Mouse (Mus musculus): ENCODE data around the gene Evi5l. TPM values are rescaled to one million over a fixed set of nuclear protein-coding genes. Genes with fewer than 3 reads are reported as not detected.

Evi5l gene
- total RNA-seq, 1 experiment, result 5.2 TPM

DNA sequence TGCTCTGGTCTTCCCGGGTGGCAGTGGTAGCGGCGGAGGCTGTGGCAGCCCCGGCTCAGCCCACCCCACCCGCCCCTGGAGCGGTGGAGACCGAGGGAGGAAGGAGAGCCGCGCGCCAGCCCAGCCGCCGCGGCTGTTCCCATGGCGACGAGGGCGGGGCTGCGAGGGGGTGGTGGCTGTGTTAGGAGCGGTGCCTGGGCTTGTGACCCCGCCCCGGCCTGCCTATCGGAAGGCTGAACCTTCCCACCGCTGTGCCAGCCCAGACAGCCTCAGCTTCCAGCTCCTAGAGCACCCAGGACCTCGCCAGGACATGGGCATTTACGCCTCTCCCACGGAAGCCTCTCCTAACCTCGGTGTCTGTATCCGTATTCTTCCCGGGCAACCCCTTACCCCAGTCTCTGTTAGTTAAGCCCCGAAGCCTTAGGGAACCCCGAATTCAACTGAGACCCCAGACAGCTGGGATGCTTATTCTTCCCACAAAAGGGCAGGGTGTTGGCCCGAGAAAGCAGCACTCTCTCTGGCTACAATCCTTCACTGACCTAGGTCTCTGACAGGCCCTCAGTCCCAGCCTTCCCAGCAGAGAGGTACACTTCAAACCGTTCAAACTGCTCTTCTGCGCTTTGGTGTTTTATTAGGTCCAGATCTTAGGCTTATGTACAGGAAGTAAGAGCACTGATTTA, 92.9 kb downstream of the Evi5l start, which contains the start of gene Ctxn1:
Gene Ctxn1, minus strand, starts transcription at position 150 of the 680 bp plus-strand sequence.
- peak within 1 kb of the TSS; percentile 70 for H3K9ac ChIP-seq (ENCODE audit: insufficient read depth, low read depth, low read length, poor library complexity, severe bottlenecking)

DNA sequence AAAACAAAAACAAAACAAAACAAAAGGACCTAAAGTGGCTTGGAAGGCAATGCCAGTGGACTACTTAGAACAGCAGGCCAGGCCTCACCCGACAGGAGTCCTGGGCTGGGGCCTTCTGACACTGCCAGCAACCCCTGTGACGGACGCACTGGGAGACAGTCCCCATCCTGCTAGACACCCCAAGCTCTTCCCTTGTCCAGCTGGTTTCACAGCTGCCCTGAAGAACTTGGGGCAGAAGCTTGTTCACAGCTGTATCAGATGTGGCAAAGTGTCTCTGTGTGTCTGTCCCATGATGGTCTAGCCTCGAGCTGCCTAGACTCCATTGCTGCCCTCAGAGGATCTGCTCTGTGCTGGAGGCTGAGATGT, 93.4 kb downstream of the Evi5l start:
- TF ChIP-seq MAFK (IDR thresholded peaks at IDR 0.05; ENCODE audit: insufficient read depth, low read depth, low read length) (no peak), ZC3H11A (IDR thresholded peaks at IDR 0.05; ENCODE audit: borderline replicate concordance, low read depth, low read length) (no peak), HCFC1 (IDR thresholded peaks at IDR 0.05; ENCODE audit: borderline replicate concordance, insufficient read depth, low read length) (no peak), CHD2 (IDR thresholded peaks at IDR 0.05; ENCODE audit: low read depth, low read length) (no peak), ZNF384 (IDR thresholded peaks at IDR 0.05; ENCODE audit: low read depth, low read length) (no peak)
- in situ Hi-C loops (cut with MboI; ENCODE audit: low sequenced_read_pairs in 2 of 2, unreplicated experiment in 2 of 2), result no loop called here
- no peak overlapping the region for H3K4me3 ChIP-seq (ENCODE audit: insufficient read depth in 1 of 2, low read depth in 1 of 2, low read length in 2 of 2, poor library complexity in 1 of 2, severe bottlenecking in 1 of 2)
- H3K4me1 ChIP-seq (ENCODE audit: control insufficient read depth in 2 of 2, insufficient read depth in 2 of 2, low read length in 2 of 2, poor library complexity in 1 of 2), result peaks cover 3 to 9% of the 10 kb centered on the region in 2 experiments; a peak in 2 of 4 replicates
- H3K36me3 ChIP-seq (ENCODE audit: control insufficient read depth, insufficient read depth, low read length, poor library complexity, severe bottlenecking), result peaks cover 36% of the 10 kb centered on the region
- DNase-seq (ENCODE audit: low read depth, low spot score), result no peak
- no peak overlapping the region for H3K9ac ChIP-seq (ENCODE audit: insufficient read depth, low read depth, low read length, poor library complexity, severe bottlenecking)
- H3K9me3 ChIP-seq (ENCODE audit: control insufficient read depth, insufficient read depth, low read depth, low read length), result no peaks in the 10 kb centered on the region
- no peak overlapping the region for H3K27ac ChIP-seq (ENCODE audit: insufficient read depth, low read depth, low read length, poor library complexity, severe bottlenecking)

More for the DNA sequence above, 92.9 kb downstream of the Evi5l start, which contains the start of gene Ctxn1:
- Histone ChIP-seq H3K36me3 (ENCODE audit: control insufficient read depth, insufficient read depth, low read length, poor library complexity, severe bottlenecking) (peaks cover 33% of the 10 kb centered on the region), H3K9me3 (ENCODE audit: control insufficient read depth, insufficient read depth, low read depth, low read length) (no peaks in the 10 kb centered on the region), H3K27ac (ENCODE audit: insufficient read depth, low read depth, low read length, poor library complexity, severe bottlenecking) (peak within 1 kb of the TSS; percentile 30; the same call in 1 of the 2 replicates), H3K4me3 (ENCODE audit: insufficient read depth in 1 of 2, low read depth in 1 of 2, low read length in 2 of 2, poor library complexity in 1 of 2, severe bottlenecking in 1 of 2) (peak within 1 kb of the TSS; percentile 78 to 92), H3K4me1 (ENCODE audit: control insufficient read depth in 2 of 2, insufficient read depth in 2 of 2, low read length in 2 of 2, poor library complexity in 1 of 2) (peaks cover 3 to 9% of the 10 kb centered on the region in 2 experiments; a peak in 2 of 4 replicates)
- no peak for TF ChIP-seq CHD2 (IDR thresholded peaks at IDR 0.05; ENCODE audit: low read depth, low read length)
- no peak for TF ChIP-seq ZC3H11A (IDR thresholded peaks at IDR 0.05; ENCODE audit: borderline replicate concordance, low read depth, low read length)
- TF ChIP-seq MAFK (IDR thresholded peaks at IDR 0.05; ENCODE audit: insufficient read depth, low read depth, low read length), result no peak
- no peak for TF ChIP-seq ZNF384 (IDR thresholded peaks at IDR 0.05; ENCODE audit: low read depth, low read length)
- TF ChIP-seq HCFC1 (IDR thresholded peaks at IDR 0.05; ENCODE audit: borderline replicate concordance, insufficient read depth, low read length), result no peak
- in situ Hi-C loops (cut with MboI; ENCODE audit: low sequenced_read_pairs in 2 of 2, unreplicated experiment in 2 of 2), result no loop called here
- peak; percentile 94 for DNase-seq (ENCODE audit: low read depth, low spot score)

Other genes with a start within 250 kb of the Evi5l start
- not detected in 2 replicates for gene Cd209b, start 239.7 kb upstream of the Evi5l start, total RNA-seq (2012; rRNA removed)
- 0.74 and 1.7 TPM in 2 replicates for gene Cd209c, start 211.8 kb upstream of the Evi5l start, total RNA-seq (2012; rRNA removed)
- gene Cd209f, start 60.7 kb upstream of the Evi5l start, total RNA-seq (2012; rRNA removed), result 0.54 TPM in 1 of 2 replicates, not detected in the other
- gene Cd209g, start 32.5 kb upstream of the Evi5l start, total RNA-seq (2012; rRNA removed), result 0.18 TPM in 1 of 2 replicates, not detected in the other
- gene Prr36, start 50.9 kb downstream of the Evi5l start, total RNA-seq (2012; rRNA removed), result 0.54 and 1.2 TPM in 2 replicates
- 0.67 and 1.1 TPM in 2 replicates for gene Lrrc8e, start 60.3 kb downstream of the Evi5l start, total RNA-seq (2012; rRNA removed)
- 21.0 and 22.0 TPM in 2 replicates for gene Map2k7, start 72.2 kb downstream of the Evi5l start, total RNA-seq (2012; rRNA removed)
- not detected in 2 replicates for gene Gm49320, start 72.3 kb downstream of the Evi5l start, total RNA-seq (2012; rRNA removed)
- gene Tgfbr3l, start 81.6 kb downstream of the Evi5l start, total RNA-seq (2012; rRNA removed), result 1.1 and 1.6 TPM in 2 replicates
- gene Snapc2, start 86.5 kb downstream of the Evi5l start, total RNA-seq (2012; rRNA removed), result 10.3 and 15.9 TPM in 2 replicates
- gene Ctxn1, start 92.7 kb downstream of the Evi5l start, total RNA-seq (2012; rRNA removed), result 3.7 and 3.8 TPM in 2 replicates
- 72.5 and 78.8 TPM in 2 replicates for gene Timm44, start 109.3 kb downstream of the Evi5l start, total RNA-seq (2012; rRNA removed)
- gene Ccl25, start 158.6 kb downstream of the Evi5l start, total RNA-seq (2012; rRNA removed), result 13.1 and 17.6 TPM in 2 replicates
- 43.2 and 73.6 TPM in 2 replicates for gene Elavl1, start 158.8 kb downstream of the Evi5l start, total RNA-seq (2012; rRNA removed)

Data from ES-E14 (cell line).